Mouse (Mus musculus) erythroblast, embryonic 14.5 days (primary cell): ENCODE measurements around the gene Mptx2.

Experiments
- GATA1 ChIP-seq: IDR thresholded peaks from 2 replicates; pipeline ENCODE4 v1.6.1; 2012; ENCODE audit warnings: low read length, inconsistent platforms, mixed read lengths
- TAL1 ChIP-seq: IDR thresholded peaks from 3 replicates; pipeline ENCODE4 v1.6.1; 2012; ENCODE audit warnings: low read length, inconsistent platforms, mixed read lengths

- no peak for TF ChIP-seq GATA1
- TF ChIP-seq TAL1, result no peak
Measured at GRCm38 (mm10) chr1:173227081-173227480, 50.5 kb downstream of the Mptx2 start, which contains the start of gene Fcer1a.
